Mouse (Mus musculus) telencephalon, adult 2 months (tissue): ENCODE results near the gene Psg23.
"Not testable (repeated sequence)": the region's sequence is repeated elsewhere in the genome, so short reads cannot be mapped to it uniquely, and the experiment has no call there.

ENCODE experiments used
- DNase-seq: peaks from one replicate; pipeline ENCODE4 v3.0.0-alpha.2; 2011; ENCODE audit warnings: low read depth, low spot score

Psg23 gene

GRCm38 (mm10) chr7:18616401-18616800 lies at the start of gene Psg23:
Psg23 (minus strand) TSS chr7:18616501.
- DNase-seq: not testable (repeated sequence)

- not testable (repeated sequence) for DNase-seq
Measured at GRCm38 (mm10) chr7:18656625-18657024, 40.3 kb upstream of the Psg23 start, which contains the start of gene Psg21. Psg21 (minus strand) TSS chr7:18656725.

GRCm38 (mm10) chr7:18626921-18627320 lies 10.6 kb upstream of the Psg23 start:
- DNase-seq: not testable (repeated sequence)

- DNase-seq: no peak
Measured at GRCm38 (mm10) chr7:18567205-18567604, 49.1 kb downstream of the Psg23 start, which contains the start of gene Psg27. Psg27 (minus strand) TSS chr7:18567305.

- no peak for DNase-seq
Measured at GRCm38 (mm10) chr7:18559850-18560249, 56.5 kb downstream of the Psg23 start.
